Mouse (Mus musculus) kidney, adult 2 months (tissue): ENCODE data around the gene Pla2g4b.

Experiments
- CTCF ChIP-seq: fragments of 200-500 bp; conservative IDR thresholded peaks from 2 replicates; pipeline ENCODE4 v1.5.1; 2011; ENCODE audit warnings: low read depth, mild to moderate bottlenecking, control low read depth, low read length, moderate library complexity, mixed read lengths; ENCODE audit not compliant: insufficient read depth, insufficient read length
- POLR2A ChIP-seq: fragments of 200-500 bp; IDR thresholded peaks from one replicate; pipeline ENCODE4 v1.6.1; 2011; ENCODE audit warnings: low read depth, low read length, control low read depth

GRCm38 (mm10) chr2:120037744-120038143, 4.5 kb downstream of the Pla2g4b start:
- TF ChIP-seq CTCF (no peak), POLR2A (no peak)
